In the genomic region with DNA sequence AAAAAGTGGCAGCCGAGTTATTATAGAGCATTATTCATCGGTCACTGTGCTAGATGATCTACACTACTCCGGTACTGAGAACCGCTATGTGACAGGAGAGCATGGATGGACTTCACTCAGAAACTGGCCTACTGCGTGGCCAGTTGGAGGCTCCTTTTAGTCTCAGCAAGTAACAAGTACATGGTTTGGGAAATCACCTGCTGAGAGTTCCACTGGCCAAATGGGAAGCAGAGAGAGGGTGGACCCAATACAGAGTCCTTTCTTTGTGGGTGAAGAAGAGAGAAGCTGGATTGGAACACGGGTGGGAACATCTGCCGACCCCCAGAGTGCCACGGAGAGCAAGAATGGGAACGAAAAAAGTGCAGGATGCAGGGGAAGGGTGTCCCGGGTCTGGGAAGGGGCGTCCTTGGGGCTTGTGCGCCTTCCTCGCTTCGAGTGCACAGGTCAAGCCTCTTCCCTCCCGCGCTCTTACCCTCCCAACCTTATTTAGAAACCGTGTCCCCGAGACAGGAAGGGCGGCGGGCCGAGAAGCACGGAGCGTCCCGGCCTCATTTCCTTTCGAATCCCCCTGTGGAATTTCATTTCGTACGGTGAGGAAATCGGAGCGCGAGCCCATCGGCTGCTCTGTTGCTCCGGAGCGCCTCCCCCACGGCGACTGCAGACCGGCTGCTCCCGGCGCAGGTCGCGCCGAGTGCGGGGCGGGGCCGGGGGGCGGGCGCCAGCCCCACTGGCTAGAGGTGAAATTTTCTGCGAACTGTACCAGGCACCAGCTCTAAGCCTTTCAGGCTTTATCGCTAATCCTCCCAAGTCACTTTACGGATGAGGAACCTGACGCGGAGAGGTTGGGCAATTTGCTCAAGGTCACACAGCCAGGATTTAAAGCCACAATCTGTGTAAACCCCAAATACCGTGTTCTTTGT, we compare ENCODE assay signal across 8 mouse cellular contexts. TPM values are rescaled to one million over a fixed set of nuclear protein-coding genes. Genes with fewer than 3 reads are reported as not detected.
DNase-seq lines count a peak whose midpoint lies in the region; ATAC-seq and TF ChIP-seq lines count a peak whose summit lies in the region.

No protein-coding gene starts in this region.

- H3K27me3 ChIP-seq in forebrain, embryonic 14.5 days (replicated peaks; ENCODE audit: control insufficient read depth, insufficient read depth, low read length), result peaks cover 10% of the 10 kb centered on the region; the same call in 1 of the 2 replicates
- H3K27me3 ChIP-seq in lung, embryonic 14.5 days (ENCODE audit: insufficient read depth, low read length), result 0 out of 2 replicates have a peak, but pooled peaks cover 6% of the 10 kb centered on the region

- peak overlapping the region; percentile 100 for H3K4me2 ChIP-seq in forebrain, embryonic 14.5 days (ENCODE audit: low read length)
- H3K4me2 ChIP-seq in lung, embryonic 14.5 days, result peak overlapping the region; percentile 90

- H3K4me1 ChIP-seq in ES-E14 (ENCODE audit: control insufficient read depth in 2 of 2, insufficient read depth in 2 of 2, low read length in 2 of 2, poor library complexity in 1 of 2), result 0 out of 4 replicates have a peak, but pooled peaks cover 0 to 3% of the 10 kb centered on the region in 2 experiments
- peaks cover 15% of the 10 kb centered on the region for H3K4me1 ChIP-seq in forebrain, embryonic 14.5 days (ENCODE audit: control insufficient read depth, insufficient read depth, low read length)
- H3K4me1 ChIP-seq in lung, embryonic 14.5 days (ENCODE audit: insufficient read depth), result 0 out of 2 replicates have a peak, but pooled peaks cover 5% of the 10 kb centered on the region

- no peak for TF ChIP-seq CTCF in lung, embryonic 14.5 days (IDR thresholded peaks at IDR 0.05; ENCODE audit: low read depth)

- 5% methylated on average over 51 of the region's 52 CpGs for WGBS in forebrain, embryonic 14.5 days
- 2% methylated on average over 52 of the region's 52 CpGs for WGBS in lung, embryonic 14.5 days

- H3K9me3 ChIP-seq in ES-E14 (ENCODE audit: control insufficient read depth, insufficient read depth, low read depth, low read length), result no peaks in the 10 kb centered on the region
- H3K9me3 ChIP-seq in forebrain, embryonic 14.5 days (replicated peaks; ENCODE audit: control insufficient read depth, low read length), result no peaks in the 10 kb centered on the region
- no peaks in the 10 kb centered on the region for H3K9me3 ChIP-seq in lung, embryonic 14.5 days (ENCODE audit: low read depth, low read length)

- no peak overlapping the region for H3K27ac ChIP-seq in ES-E14 (ENCODE audit: insufficient read depth, low read depth, low read length, poor library complexity, severe bottlenecking)
- peak overlapping the region; percentile 40; the same call in 1 of the 2 replicates for H3K27ac ChIP-seq in forebrain, embryonic 14.5 days (ENCODE audit: low read depth, low read length)
- peak overlapping the region; percentile 86 for H3K27ac ChIP-seq in lung, embryonic 14.5 days (ENCODE audit: low read depth)

- in situ Hi-C loops in ES-E14 (cut with MboI; ENCODE audit: low sequenced_read_pairs in 2 of 2, unreplicated experiment in 2 of 2), result loop anchor here (10.0 to 25.0 kb wide), 2 partner anchors 239 to 241 kb away; no protein-coding TSS in a partner anchor

- ATAC-seq in forebrain, embryonic 14.5 days, result peak; percentile 74
- peak; percentile 81 for ATAC-seq in lung, embryonic 14.5 days (ENCODE audit: insufficient read depth)
- peak; percentile 7 for ATAC-seq in neutrophil, adult 5-6 weeks (ENCODE audit: extremely low read depth, insufficient number of reproducible peaks, low FRiP score, poor library complexity, severe bottlenecking)

- peak overlapping the region; percentile 70 to 96 for H3K4me3 ChIP-seq in ES-E14 (ENCODE audit: insufficient read depth in 1 of 2, low read depth in 1 of 2, low read length in 2 of 2, poor library complexity in 1 of 2, severe bottlenecking in 1 of 2)
- peak overlapping the region; percentile 60 for H3K4me3 ChIP-seq in forebrain, embryonic 14.5 days (ENCODE audit: low read depth, low read length)
- H3K4me3 ChIP-seq in lung, embryonic 14.5 days (ENCODE audit: low read depth, low read length), result peak overlapping the region; percentile 67

- no peaks in the 10 kb centered on the region for H3K36me3 ChIP-seq in ES-E14 (ENCODE audit: control insufficient read depth, insufficient read depth, low read length, poor library complexity, severe bottlenecking)
- H3K36me3 ChIP-seq in forebrain, embryonic 14.5 days (ENCODE audit: control insufficient read depth, insufficient read depth, low read length), result no peaks in the 10 kb centered on the region
- H3K36me3 ChIP-seq in lung, embryonic 14.5 days (ENCODE audit: insufficient read depth), result peaks cover 11% of the 10 kb centered on the region; the same call in 1 of the 2 replicates

- DNase-seq in ES-E14 (ENCODE audit: low read depth, low spot score), result peak; percentile 53
- DNase-seq in c-Kit-positive CD71-negative TER-119-negative erythroid progenitor cells, embryonic 14.5 days (ENCODE audit: low read depth), result peak; percentile 42
- DNase-seq in forebrain, embryonic 14.5 days (ENCODE audit: low spot score), result peak; percentile 66
- peak; percentile 90 for DNase-seq in heart, postnatal 25 days (ENCODE audit: low spot score)
- peak; percentile 40 to 66 for DNase-seq in layer of hippocampus, adult 18-20 months (ENCODE audit: low spot score in 2 of 2)
- peak; percentile 83 for DNase-seq in lung, embryonic 14.5 days
- DNase-seq in thymus, adult 18-20 months, result peak; percentile 26 to 36

- intact Hi-C loops in heart, postnatal 25 days (cut with DNase I), result no loop called here

- H3K9ac ChIP-seq in ES-E14 (ENCODE audit: insufficient read depth, low read depth, low read length, poor library complexity, severe bottlenecking), result peak overlapping the region; percentile 45; the same call in 1 of the 2 replicates
- H3K9ac ChIP-seq in forebrain, embryonic 14.5 days (ENCODE audit: low read length), result peak overlapping the region; percentile 73
- peak overlapping the region; percentile 54 for H3K9ac ChIP-seq in lung, embryonic 14.5 days

TF ChIP-seq in ES-E14, 5 proteins besides CTCF, POLR2A, EP300 and RAD21:
- TF ChIP-seq ZC3H11A (IDR thresholded peaks at IDR 0.05; ENCODE audit: borderline replicate concordance, low read depth, low read length), result no peak
- no peak for TF ChIP-seq CHD2 (IDR thresholded peaks at IDR 0.05; ENCODE audit: low read depth, low read length)
- no peak for TF ChIP-seq MAFK (IDR thresholded peaks at IDR 0.05; ENCODE audit: insufficient read depth, low read depth, low read length)
- no peak for TF ChIP-seq HCFC1 (IDR thresholded peaks at IDR 0.05; ENCODE audit: borderline replicate concordance, insufficient read depth, low read length)
- no peak for TF ChIP-seq ZNF384 (IDR thresholded peaks at IDR 0.05; ENCODE audit: low read depth, low read length)

RNA-seq across cellular contexts. Expression of a gene that starts 0.7 kb away (rescaled TPM):
- 19.0 and 29.2 TPM in 2 replicates for total RNA-seq in ES-E14 (2012; rRNA removed)
- 16.2 and 22.2 TPM in 2 replicates for polyA plus RNA-seq in forebrain, embryonic 14.5 days (2014; fragmentation: Nextera tagmentation; extraction: Ambion mirVana)
- 10 to 100 TPM; 42.5 to 49.6 TPM for total RNA-seq in heart, postnatal 25 days (2021)
- 10 to 100 TPM; 62.7 to 70.0 TPM for total RNA-seq in layer of hippocampus, adult 18-20 months (2021)
- 22.6 and 22.9 TPM in 2 replicates for polyA plus RNA-seq in lung, embryonic 14.5 days (2014; fragmentation: Nextera tagmentation; extraction: Ambion mirVana)
- 23.5 and 24.6 TPM in 2 replicates for total RNA-seq in neutrophil, adult 5-6 weeks (2017)

RNA-seq across cellular contexts. Expression of a gene that starts 0.8 kb away (rescaled TPM):
- total RNA-seq in ES-E14 (2012; rRNA removed), result 2.2 and 3.0 TPM in 2 replicates
- 1.6 and 2.1 TPM in 2 replicates for polyA plus RNA-seq in forebrain, embryonic 14.5 days (2014; fragmentation: Nextera tagmentation; extraction: Ambion mirVana)
- 10 to 100 TPM; 29.0 to 35.7 TPM for total RNA-seq in heart, postnatal 25 days (2021)
- 1 to 10 TPM; 6.1 to 7.6 TPM for total RNA-seq in layer of hippocampus, adult 18-20 months (2021)
- 17.1 and 17.3 TPM in 2 replicates for polyA plus RNA-seq in lung, embryonic 14.5 days (2014; fragmentation: Nextera tagmentation; extraction: Ambion mirVana)
- 0.37 and 0.47 TPM in 2 replicates for total RNA-seq in neutrophil, adult 5-6 weeks (2017)

Comparison
In these comparisons a context has a peak if more than half of its experiments do, and no peak if none do; other contexts are left out.
1. DNase-seq: peak in every context shown above with its lines; median percentile 90 in heart, postnatal 25 days; 83 in lung, embryonic 14.5 days; 66 in forebrain, embryonic 14.5 days; 53 in ES-E14; 53 in layer of hippocampus, adult 18-20 months; 42 in c-Kit-positive CD71-negative TER-119-negative erythroid progenitor cells, embryonic 14.5 days; 31 in thymus, adult 18-20 months.
2. ATAC-seq: peak in every context shown above with its lines; median percentile 81 in lung, embryonic 14.5 days; 74 in forebrain, embryonic 14.5 days; 7 in neutrophil, adult 5-6 weeks.